Comparison of ENCODE assay signal across 18 mouse cellular contexts in the genomic region with DNA sequence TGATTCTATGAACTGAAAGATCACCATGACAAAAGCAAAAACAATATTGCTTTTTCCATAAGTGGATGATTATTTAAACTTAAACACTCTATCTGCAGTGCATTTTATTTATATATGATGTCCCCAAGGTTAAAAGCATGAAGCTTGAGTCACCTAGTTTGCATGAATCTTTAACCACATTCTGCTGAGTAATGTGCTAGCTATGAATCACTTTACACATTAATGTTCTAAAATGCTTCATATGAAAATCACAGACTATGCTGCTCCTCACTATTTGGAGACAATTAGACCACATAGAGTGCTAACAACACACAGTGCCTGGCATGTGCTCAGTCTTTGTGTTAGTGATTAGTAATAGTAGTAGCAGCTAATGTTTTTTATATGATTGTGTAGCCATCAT.
"Had no signal": no experiment of that assay in that cellular context is flagged by ENCODE, and none has a peak within 500 bp of the region (broad histone marks: within the 10 kb centered on the region; RNA-seq: fewer than 3 reads in every experiment).

No protein-coding gene starts in this region.

- H3K4me1 ChIP-seq: lung, embryonic 15.5 days; midbrain, embryonic 13.5 days; midbrain, embryonic 15.5 days; neural tube, embryonic 13.5 days; neural tube, embryonic 15.5 days; stomach, embryonic 15.5 days had no signal

- DNase-seq: liver, postnatal 0 days; lung, adult 2 months; lung, postnatal 4 days; retina, postnatal 1 day; right cerebral cortex, adult 18-20 months; thymus, adult 2 months; thymus, postnatal 25 days; thymus, postnatal 4 days had no signal

- H3K27ac ChIP-seq: lung, embryonic 15.5 days; midbrain, embryonic 13.5 days; midbrain, embryonic 15.5 days; neural tube, embryonic 13.5 days; neural tube, embryonic 15.5 days; stomach, embryonic 15.5 days; stomach, postnatal 0 days had no signal

- H3K36me3 ChIP-seq: lung, embryonic 15.5 days; midbrain, embryonic 13.5 days; midbrain, embryonic 15.5 days; neural tube, embryonic 13.5 days; neural tube, embryonic 15.5 days; stomach, embryonic 15.5 days had no signal

- H3K9me3 ChIP-seq: lung, embryonic 15.5 days; midbrain, embryonic 13.5 days; midbrain, embryonic 15.5 days; neural tube, embryonic 13.5 days; neural tube, embryonic 15.5 days; stomach, embryonic 15.5 days had no signal

- H3K9ac ChIP-seq: liver, postnatal 0 days; lung, embryonic 15.5 days; midbrain, embryonic 13.5 days; midbrain, embryonic 15.5 days; neural tube, embryonic 13.5 days; neural tube, embryonic 15.5 days; stomach, embryonic 15.5 days had no signal

- H3K27me3 ChIP-seq: lung, embryonic 15.5 days; midbrain, embryonic 13.5 days; midbrain, embryonic 15.5 days; neural tube, embryonic 13.5 days; neural tube, embryonic 15.5 days; stomach, embryonic 15.5 days had no signal

- H3K4me2 ChIP-seq: lung, embryonic 15.5 days; midbrain, embryonic 11.5 days; midbrain, embryonic 13.5 days; midbrain, embryonic 15.5 days; neural tube, embryonic 13.5 days; neural tube, embryonic 15.5 days; stomach, embryonic 15.5 days had no signal

- H3K4me3 ChIP-seq: lung, embryonic 15.5 days; midbrain, embryonic 13.5 days; midbrain, embryonic 15.5 days; myocyte; neural tube, embryonic 13.5 days; neural tube, embryonic 15.5 days; stomach, embryonic 15.5 days had no signal

- ATAC-seq: liver, postnatal 0 days; lung, postnatal 0 days; midbrain, embryonic 13.5 days; midbrain, embryonic 15.5 days had no signal
